Mouse (Mus musculus) midbrain, embryonic 16.5 days (tissue): ENCODE measurements at regions not wholly inside any gene's neighbourhood (a gene's known extent, or its start where the extent isn't known, plus 50 kb on each side); places are given as distances from the start of the nearest gene placed in this dataset.
A peak's percentile ranks its signal among the peaks of the same experiment; 100 is the strongest.

Source experiments
- ATAC-seq: fragments of 200-750 bp; cut with Nextera tagmentation; 2 replicates; pipeline ENCODE4 v1.8.0; 2017; ENCODE audit warnings: moderate TSS enrichment
- H3K27ac ChIP-seq: fragments of 300-500 bp; sonication (generic); 2 replicates; pipeline ENCODE4 v1.5.1; 2014; ENCODE audit warnings: mild to moderate bottlenecking, low read length, mixed read lengths
- H3K27me3 ChIP-seq: fragments of 300-500 bp; sonication (generic); 2 replicates; pipeline ENCODE4 v1.6.1; 2014; ENCODE audit warnings: low read depth, low read length, mixed read lengths; ENCODE audit not compliant: control insufficient read depth, insufficient read depth
- H3K36me3 ChIP-seq: fragments of 300-500 bp; sonication (generic); 2 replicates; pipeline ENCODE4 v1.6.1; 2014; ENCODE audit warnings: mild to moderate bottlenecking, low read length, moderate library complexity, mixed read lengths; ENCODE audit not compliant: control insufficient read depth, insufficient read depth
- H3K4me1 ChIP-seq: fragments of 300-500 bp; sonication (generic); 2 replicates; pipeline ENCODE4 v1.6.1; 2014; ENCODE audit warnings: mild to moderate bottlenecking, low read length, mixed read lengths; ENCODE audit not compliant: control insufficient read depth, insufficient read depth
- H3K4me2 ChIP-seq: fragments of 300-500 bp; sonication (generic); 2 replicates; pipeline ENCODE4 v1.6.1; 2014; ENCODE audit warnings: mild to moderate bottlenecking, low read length, mixed read lengths
- H3K4me3 ChIP-seq: fragments of 300-500 bp; sonication (generic); 2 replicates; pipeline ENCODE4 v1.5.1; 2014; ENCODE audit warnings: low read depth, mild to moderate bottlenecking, low read length, moderate library complexity, mixed read lengths
- H3K9ac ChIP-seq: fragments of 300-500 bp; sonication (generic); 2 replicates; pipeline ENCODE4 v1.6.1; 2014; ENCODE audit warnings: low read depth, low read length, mixed read lengths
- H3K9me3 ChIP-seq: fragments of 300-500 bp; sonication (generic); replicated peaks from 2 replicates; pipeline ENCODE4 v1.6.1; 2014; ENCODE audit warnings: mild to moderate bottlenecking, low read length, mixed read lengths; ENCODE audit not compliant: control insufficient read depth, poor library complexity, severe bottlenecking
- WGBS: fragments of 180-500 bp; shearing (Covaris S2); extraction: QIAGEN DNeasy Blood & Tissue Kit; methylation state at CpG from one replicate; pipeline ENCODE4 v1.1.7; 2014; 5-methylcytosine and 5-hydroxymethylcytosine counted together

DNA sequence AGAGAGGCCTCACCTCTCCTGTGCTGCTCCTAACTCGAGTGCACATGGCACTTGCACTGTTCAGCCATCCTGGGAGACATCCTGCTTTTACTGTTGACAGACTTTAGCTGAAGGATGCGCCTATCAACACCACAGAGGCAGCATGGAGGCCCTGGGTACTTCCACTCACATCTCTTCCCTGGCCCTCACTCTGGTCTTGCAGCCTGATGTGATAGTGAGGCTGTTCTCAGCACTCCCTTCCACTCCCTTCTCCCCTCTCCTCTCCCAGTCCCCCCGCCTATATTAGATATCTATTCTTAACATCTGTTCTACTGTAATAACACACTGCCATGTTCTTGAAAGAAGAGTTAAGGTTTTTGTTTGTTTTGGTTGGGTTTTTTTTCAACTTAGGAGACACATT, 50.2 kb upstream of the Bod1 start:
- Histone ChIP-seq H3K27ac (no peak overlapping the region), H3K36me3 (no peaks in the 10 kb centered on the region), H3K4me2 (no peak overlapping the region), H3K9ac (no peak overlapping the region), H3K9me3 (no peaks in the 10 kb centered on the region), H3K4me1 (no peaks in the 10 kb centered on the region), H3K27me3 (no peaks in the 10 kb centered on the region), H3K4me3 (no peak overlapping the region)
- WGBS: 72% methylated on average over 3 of the region's 3 CpGs
- ATAC-seq: no peak

GRCm38 (mm10) chr11:31724506-31724905, 52.8 kb upstream of the Bod1 start:
- H3K9ac ChIP-seq: no peak overlapping the region
- ATAC-seq: no peak
- no peaks in the 10 kb centered on the region for H3K4me1 ChIP-seq
- no peaks in the 10 kb centered on the region for H3K36me3 ChIP-seq
- H3K27ac ChIP-seq: no peak overlapping the region
- no peak overlapping the region for H3K4me3 ChIP-seq
- 86% methylated on average over 1 of the region's 1 CpGs for WGBS
- H3K9me3 ChIP-seq: no peaks in the 10 kb centered on the region
- H3K27me3 ChIP-seq: no peaks in the 10 kb centered on the region
- no peak overlapping the region for H3K4me2 ChIP-seq

DNA sequence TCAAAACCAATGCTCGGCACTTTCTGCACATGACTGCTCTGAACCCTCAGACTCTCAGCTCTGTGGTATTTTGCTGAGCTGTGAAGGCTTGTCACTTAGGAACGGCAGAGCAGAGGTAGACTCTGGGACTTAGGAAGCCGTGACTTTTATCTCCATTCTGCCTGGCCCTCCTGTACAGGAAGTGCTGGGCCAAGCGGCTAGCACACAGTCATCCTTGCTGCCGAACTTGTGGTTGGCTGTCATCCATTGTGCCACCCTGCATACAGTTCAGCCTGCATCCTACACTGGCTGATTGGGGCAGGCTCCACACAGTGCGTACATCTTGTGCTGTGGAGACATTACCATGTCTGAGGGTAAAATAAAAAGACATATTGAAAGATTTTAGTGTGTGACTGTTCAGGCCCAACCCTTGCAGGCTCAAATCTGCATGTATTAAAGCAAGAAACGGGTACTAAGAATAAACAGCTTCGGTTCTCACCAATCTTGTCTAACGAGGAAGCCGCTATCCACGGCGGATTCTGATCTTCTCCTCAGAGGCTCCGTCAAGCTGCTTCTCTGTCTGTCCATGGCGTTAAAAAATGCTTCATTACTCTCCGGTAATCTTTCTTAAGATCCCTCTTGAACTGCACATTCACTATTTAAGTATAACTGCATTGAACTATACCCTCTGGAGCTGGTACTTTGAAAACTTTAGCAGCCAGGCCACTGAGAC, 54.4 kb upstream of the Bod1 start:
- Histone ChIP-seq H3K9ac (no peak overlapping the region), H3K27me3 (no peaks in the 10 kb centered on the region), H3K27ac (no peak overlapping the region), H3K4me2 (no peak overlapping the region), H3K36me3 (no peaks in the 10 kb centered on the region), H3K9me3 (no peaks in the 10 kb centered on the region), H3K4me1 (peaks cover 11% of the 10 kb centered on the region; the same call in 1 of the 2 replicates), H3K4me3 (no peak overlapping the region)
- 73% methylated on average over 15 of the region's 15 CpGs for WGBS
- ATAC-seq: peak; percentile 44; the same call in 1 of the 2 replicates

DNA sequence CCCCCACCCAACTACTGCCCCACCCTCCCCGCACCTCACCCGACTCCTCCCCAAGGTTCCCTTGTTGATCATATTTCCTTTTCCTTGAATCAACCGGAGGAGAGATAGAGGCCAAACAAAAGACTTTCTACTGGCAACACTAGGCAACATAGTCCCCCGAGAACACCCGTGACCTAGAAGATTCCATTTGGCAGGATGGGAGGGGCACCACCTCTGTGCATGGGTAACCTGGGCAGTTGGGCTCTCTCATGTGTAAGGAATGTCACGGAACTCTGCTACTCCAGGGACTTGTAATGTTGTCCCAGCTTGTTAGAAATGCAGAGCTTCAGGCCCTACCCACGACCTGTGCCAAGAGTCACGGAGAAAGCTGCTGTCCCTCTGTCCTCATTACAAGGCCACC, 55.6 kb upstream of the Bod1 start:
- 90% methylated on average over 8 of the region's 8 CpGs for WGBS
- Histone ChIP-seq H3K9ac (no peak overlapping the region), H3K36me3 (no peaks in the 10 kb centered on the region), H3K4me1 (peaks cover 11% of the 10 kb centered on the region; the same call in 1 of the 2 replicates), H3K4me2 (no peak overlapping the region), H3K27me3 (no peaks in the 10 kb centered on the region), H3K27ac (no peak overlapping the region), H3K9me3 (no peaks in the 10 kb centered on the region), H3K4me3 (no peak overlapping the region)
- no peak for ATAC-seq

DNA sequence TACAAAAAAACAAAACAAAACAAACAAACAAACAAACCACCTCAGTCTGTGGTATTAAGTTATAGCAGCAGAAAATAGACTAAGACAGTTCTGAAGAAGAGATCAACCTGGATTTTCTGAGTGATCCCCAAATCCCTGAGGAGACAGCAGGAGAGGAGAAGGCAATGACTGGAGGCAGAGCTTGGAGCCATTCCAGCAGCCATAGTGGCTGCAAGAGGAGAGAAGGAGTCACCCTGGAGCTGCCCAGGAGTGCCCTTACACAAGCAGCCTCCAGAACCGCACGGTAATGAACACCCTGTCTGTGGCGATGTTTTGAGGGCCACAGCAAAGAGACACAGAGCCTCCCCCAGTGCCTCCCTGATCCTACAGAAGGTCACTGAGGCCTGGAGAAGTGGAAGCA, 58.0 kb upstream of the Bod1 start:
- Histone ChIP-seq H3K4me3 (no peak overlapping the region), H3K4me1 (peaks cover 21% of the 10 kb centered on the region; the same call in 1 of the 2 replicates), H3K27me3 (no peaks in the 10 kb centered on the region), H3K27ac (0 out of 2 replicates have a peak overlapping the region, but pooled peaks have one; percentile 43), H3K36me3 (no peaks in the 10 kb centered on the region), H3K9me3 (no peaks in the 10 kb centered on the region), H3K9ac (no peak overlapping the region), H3K4me2 (no peak overlapping the region)
- WGBS: 85% methylated on average over 3 of the region's 3 CpGs
- ATAC-seq: no peak

GRCm38 (mm10) chr11:31730181-31730580, 58.5 kb upstream of the Bod1 start:
- ATAC-seq: no peak

GRCm38 (mm10) chr11:31730680-31731079, 59.0 kb upstream of the Bod1 start:
- 14% methylated on average over 3 of the region's 3 CpGs for WGBS
- H3K4me1 ChIP-seq: peaks cover 21% of the 10 kb centered on the region; the same call in 1 of the 2 replicates
- H3K36me3 ChIP-seq: no peaks in the 10 kb centered on the region
- H3K27me3 ChIP-seq: no peaks in the 10 kb centered on the region
- no peak for ATAC-seq
- 0 out of 2 replicates have a peak overlapping the region, but pooled peaks have one; percentile 7 for H3K27ac ChIP-seq
- H3K4me2 ChIP-seq: no peak overlapping the region
- no peak overlapping the region for H3K9ac ChIP-seq
- H3K9me3 ChIP-seq: no peaks in the 10 kb centered on the region
- no peak overlapping the region for H3K4me3 ChIP-seq

More at GRCm38 (mm10) chr11:31730181-31730580, 58.5 kb upstream of the Bod1 start:
- Histone ChIP-seq H3K36me3 (no peaks in the 10 kb centered on the region), H3K27me3 (no peaks in the 10 kb centered on the region), H3K9me3 (no peaks in the 10 kb centered on the region), H3K27ac (0 out of 2 replicates have a peak overlapping the region, but pooled peaks have one; percentile 43), H3K4me1 (peaks cover 21% of the 10 kb centered on the region; the same call in 1 of the 2 replicates), H3K4me3 (no peak overlapping the region), H3K9ac (no peak overlapping the region), H3K4me2 (no peak overlapping the region)
- WGBS: 66% methylated on average over 4 of the region's 4 CpGs

DNA sequence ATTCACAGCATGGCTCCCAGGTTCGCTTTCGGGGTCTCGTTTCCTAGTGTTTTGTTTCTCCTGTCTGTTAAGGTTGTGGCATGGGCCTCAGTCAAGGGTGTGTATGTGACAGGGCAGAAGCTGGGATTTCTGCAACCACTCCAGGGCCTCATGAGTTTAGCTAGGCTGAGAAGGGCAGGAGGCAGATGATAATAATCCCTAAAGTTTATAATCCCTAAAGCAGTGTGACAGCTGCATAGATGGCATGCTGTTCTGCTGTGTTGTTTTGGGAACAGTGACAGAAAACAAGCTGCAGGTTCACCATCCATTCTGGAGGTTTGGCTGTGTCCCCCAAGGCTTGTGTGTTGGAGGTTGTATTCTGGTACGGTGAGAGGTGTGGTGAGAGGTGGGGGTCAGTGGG, 59.8 kb upstream of the Bod1 start:
- ATAC-seq: no peak
- Histone ChIP-seq H3K4me1 (peaks cover 21% of the 10 kb centered on the region; the same call in 1 of the 2 replicates), H3K27me3 (no peaks in the 10 kb centered on the region), H3K36me3 (no peaks in the 10 kb centered on the region), H3K9ac (no peak overlapping the region), H3K9me3 (no peaks in the 10 kb centered on the region), H3K4me2 (no peak overlapping the region), H3K4me3 (no peak overlapping the region), H3K27ac (no peak overlapping the region)
- WGBS: 41% methylated on average over 4 of the region's 4 CpGs

- Histone ChIP-seq H3K4me3 (no peak overlapping the region), H3K36me3 (no peaks in the 10 kb centered on the region), H3K27ac (no peak overlapping the region), H3K27me3 (no peaks in the 10 kb centered on the region), H3K4me2 (no peak overlapping the region), H3K4me1 (peaks cover 21% of the 10 kb centered on the region; the same call in 1 of the 2 replicates), H3K9me3 (no peaks in the 10 kb centered on the region), H3K9ac (no peak overlapping the region)
- no peak for ATAC-seq
- WGBS: 70% methylated on average over 3 of the region's 3 CpGs
Measured at GRCm38 (mm10) chr11:31732342-31732741, 60.7 kb upstream of the Bod1 start.
